Mouse (Mus musculus): Measurements from ENCODE around the gene Eci3.
"Not testable (repeated sequence)": the region's sequence is repeated elsewhere in the genome, so short reads cannot be mapped to it uniquely, and the experiment has no call there.

The Eci3 gene

DNA sequence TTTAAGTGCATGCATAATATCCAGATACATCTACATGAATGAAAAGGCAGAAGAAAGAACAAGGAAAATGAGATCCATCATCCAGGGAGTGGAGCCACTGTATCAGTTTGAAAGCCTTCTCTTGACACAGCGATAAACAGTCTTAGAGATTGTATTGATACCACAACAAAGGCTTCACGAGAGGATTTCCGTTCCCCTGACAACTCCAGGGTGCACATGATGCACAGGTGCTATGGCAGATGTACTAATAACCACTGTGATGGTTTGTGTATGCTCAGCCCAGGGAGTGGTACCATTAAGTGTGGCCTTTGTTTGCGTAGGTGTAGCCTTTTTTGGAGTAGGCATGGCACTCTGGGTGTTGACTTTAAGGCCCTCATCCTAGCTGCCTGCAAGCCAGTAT is 6.7 kb downstream of the Eci3 start:
- in situ Hi-C loops (cut with MboI; ENCODE audit: low pct_unique_long_range_greater_than_20kb in 1 of 2, low sequenced_read_pairs in 2 of 2, unreplicated experiment in 1 of 2) = no loop called here

- in situ Hi-C loops (cut with MboI; ENCODE audit: low pct_unique_long_range_greater_than_20kb in 1 of 2, low sequenced_read_pairs in 2 of 2, unreplicated experiment in 1 of 2) = not testable (repeated sequence)
Measured at GRCm38 (mm10) chr13:34951437-34951836, 12.2 kb downstream of the Eci3 start.

DNA sequence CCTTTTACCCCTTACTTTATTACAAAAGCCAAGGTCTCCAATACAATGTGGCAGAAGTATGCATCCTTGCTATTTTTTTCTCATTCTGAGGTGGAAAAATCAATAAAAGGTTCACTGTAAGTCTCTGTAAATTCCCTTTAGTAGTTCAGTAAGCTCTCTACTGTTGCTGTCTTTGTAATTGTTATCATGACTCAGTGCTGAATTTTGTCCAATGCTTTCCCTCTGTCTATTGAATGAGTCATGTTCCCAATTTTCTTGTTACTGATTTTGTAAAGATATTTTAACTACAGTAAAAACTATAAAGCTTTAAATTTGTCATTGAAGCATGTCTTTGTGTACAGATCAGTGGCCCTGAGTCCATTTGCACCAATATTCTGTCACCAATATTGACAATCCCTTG is 21.2 kb downstream of the Eci3 start:
- in situ Hi-C loops (cut with MboI; ENCODE audit: low pct_unique_long_range_greater_than_20kb in 1 of 2, low sequenced_read_pairs in 2 of 2, unreplicated experiment in 1 of 2) = no loop called here

- in situ Hi-C loops (cut with MboI; ENCODE audit: low pct_unique_long_range_greater_than_20kb in 1 of 2, low sequenced_read_pairs in 2 of 2, unreplicated experiment in 1 of 2) = no loop called here
Measured at GRCm38 (mm10) chr13:34934931-34935644, 28.5 kb downstream of the Eci3 start.

GRCm38 (mm10) chr13:34924210-34924609 is 39.4 kb downstream of the Eci3 start, which contains the start of the genes Fam217a and 4933417A18Rik:
Gene Fam217a, minus strand, starts transcription at chr13:34924310.
Gene 4933417A18Rik, plus strand, starts transcription at chr13:34924409.
- in situ Hi-C loops (cut with MboI; ENCODE audit: low pct_unique_long_range_greater_than_20kb in 1 of 2, low sequenced_read_pairs in 2 of 2, unreplicated experiment in 1 of 2) = no loop called here

GRCm38 (mm10) chr13:34916520-34917167 is 47.0 kb downstream of the Eci3 start:
- in situ Hi-C loops (cut with MboI; ENCODE audit: low pct_unique_long_range_greater_than_20kb in 1 of 2, low sequenced_read_pairs in 2 of 2, unreplicated experiment in 1 of 2) = no loop called here

DNA sequence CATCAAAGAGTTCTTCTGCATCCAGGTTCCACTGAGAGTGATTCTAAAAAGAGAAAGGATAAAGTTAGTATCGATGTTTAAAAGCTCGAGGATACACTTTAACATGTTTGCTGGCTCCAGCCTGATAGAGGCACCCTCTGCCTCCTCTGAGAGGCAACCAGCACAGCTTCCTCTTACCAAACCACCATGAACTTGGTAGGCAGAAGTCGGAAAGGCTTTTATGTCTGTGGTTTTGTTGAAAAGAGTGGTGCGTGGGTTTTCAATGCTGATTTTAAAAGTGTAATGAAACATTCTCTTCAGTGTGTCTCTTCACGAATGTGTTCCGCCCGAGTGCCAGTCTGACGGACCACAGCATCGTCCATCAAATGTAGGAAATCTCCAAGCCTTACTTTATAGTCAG is 49.0 kb downstream of the Eci3 start:
- in situ Hi-C loops (cut with MboI; ENCODE audit: low pct_unique_long_range_greater_than_20kb in 1 of 2, low sequenced_read_pairs in 2 of 2, unreplicated experiment in 1 of 2) = no loop called here

Measured in mouse embryonic stem cell (cell line).